Mouse (Mus musculus) CH12.LX (cell line): Measurements from ENCODE around the gene Fezf2.

ENCODE experiments used
- CTCF ChIP-seq, 2 experiments: IDR thresholded peaks in 1 of 2; conservative IDR thresholded peaks in 1 of 2; 2 replicates each; pipeline ENCODE4 v1.5.1; 2011 to 2012; ENCODE audit warnings: low read depth in 2 of 2, low read length in 2 of 2, improper control_type of control experiment in 1 of 2, inconsistent platforms in 1 of 2, mild to moderate bottlenecking in 1 of 2, moderate library complexity in 1 of 2
- EP300 ChIP-seq: IDR thresholded peaks from 2 replicates; pipeline ENCODE4 v1.6.1; 2011; ENCODE audit warnings: low read length, improper control_type of control experiment
- HCFC1 ChIP-seq: IDR thresholded peaks from 2 replicates; pipeline ENCODE4 v1.6.1; 2012; ENCODE audit warnings: low read depth, mild to moderate bottlenecking, inconsistent platforms, low read length, improper control_type of control experiment
- MAX ChIP-seq: IDR thresholded peaks from 2 replicates; pipeline ENCODE4 v1.6.1; 2011; ENCODE audit warnings: low read length, improper control_type of control experiment
- MEF2A ChIP-seq: IDR thresholded peaks from 2 replicates; pipeline ENCODE4 v1.6.1; 2014; ENCODE audit warnings: low read depth, mild to moderate bottlenecking, inconsistent platforms, low read length, improper control_type of control experiment, borderline replicate concordance
- MYC ChIP-seq: IDR thresholded peaks from 2 replicates; pipeline ENCODE4 v1.6.1; 2011; ENCODE audit warnings: low read depth, mild to moderate bottlenecking, improper control_type of control experiment, low read length
- NRF1 ChIP-seq: IDR thresholded peaks from 2 replicates; pipeline ENCODE4 v1.6.1; 2014; ENCODE audit warnings: low read depth, mild to moderate bottlenecking, inconsistent platforms, low read length, improper control_type of control experiment, moderate library complexity

DNA sequence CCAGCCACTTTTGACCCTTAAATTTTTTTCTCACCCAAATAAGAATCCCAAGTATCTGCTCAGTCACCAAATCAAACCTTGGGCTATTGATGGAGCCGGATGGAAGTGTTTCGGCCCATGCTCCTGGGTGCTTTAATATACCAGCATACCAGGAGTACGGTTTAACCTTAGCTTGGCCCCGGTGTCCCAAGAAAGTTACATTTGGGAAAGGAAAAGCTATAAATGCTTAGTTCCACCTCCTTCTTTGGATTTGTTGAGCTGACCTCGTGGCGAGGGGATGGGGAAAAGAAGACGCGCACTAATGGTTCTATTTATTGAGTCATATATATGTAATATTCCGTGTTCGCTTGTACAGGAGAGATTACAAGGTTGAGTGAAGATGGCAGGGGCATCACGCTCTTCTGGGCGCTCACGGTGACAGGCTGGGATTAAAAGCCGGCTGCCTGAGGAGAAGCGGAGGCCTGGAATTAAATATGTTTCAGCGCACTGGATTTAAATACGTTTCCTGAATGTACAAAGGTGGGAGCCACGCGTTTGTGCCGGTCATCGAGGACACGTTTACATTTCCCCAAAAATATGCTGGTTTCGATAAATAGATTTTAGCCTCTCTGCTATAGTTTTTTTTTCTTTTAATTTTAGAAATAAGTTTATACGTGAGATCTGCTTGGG, 6.1 kb downstream of the Fezf2 start:
- no peak for TF ChIP-seq MAX
- TF ChIP-seq NRF1 = no peak
- no peak for TF ChIP-seq HCFC1
- TF ChIP-seq EP300 = no peak
- TF ChIP-seq MEF2A = no peak
- TF ChIP-seq CTCF (conservative IDR thresholded peaks at IDR 0.05 in 1 of 2, IDR thresholded peaks at IDR 0.05 in 1 of 2; ENCODE audit: low read depth in 2 of 2, low read length in 2 of 2) = no peak
- no peak for TF ChIP-seq MYC
